In genomic region chr13:89548203-89548740, GRCm38 (mm10) we compare ENCODE assay signal across 10 mouse cellular contexts. TPM values are rescaled to one million over a fixed set of nuclear protein-coding genes. Genes with fewer than 3 reads are reported as not detected.
DNase-seq lines count a peak whose midpoint lies in the region; ATAC-seq and TF ChIP-seq lines count a peak whose summit lies in the region.
"Had no signal": no experiment of that assay in that cellular context is flagged by ENCODE, and none has a peak within 500 bp of the region (broad histone marks: within the 10 kb centered on the region; RNA-seq: fewer than 3 reads in every experiment).

No protein-coding gene starts in this region.

- DNase-seq in forebrain, embryonic 10.5 days (ENCODE audit: extremely low spot score, low spot score), result no peak
- DNase-seq in thymus, adult 2 months, result peak; percentile 9
- no peak for DNase-seq in thymus, adult 18-20 months
- peak; percentile 74 for DNase-seq in kidney, postnatal 0 days (ENCODE audit: low spot score)
- peak; percentile 62 for DNase-seq in lung, postnatal 14 days
- DNase-seq in thymus, postnatal 36 days, result peak; percentile 9 to 16

- peak; percentile 50; the same call in 1 of the 2 replicates for ATAC-seq in forebrain, embryonic 13.5 days
- ATAC-seq in forebrain, embryonic 15.5 days (replicated peaks), result peak; percentile 66; the same call in 1 of the 2 replicates
- ATAC-seq in kidney, postnatal 0 days (replicated peaks; ENCODE audit: low FRiP score, low read depth), result no peak

- WGBS in forebrain, embryonic 13.5 days, result 17% methylated on average over 2 of the region's 2 CpGs
- 48% methylated on average over 2 of the region's 2 CpGs for WGBS in forebrain, embryonic 10.5 days
- 9% methylated on average over 2 of the region's 2 CpGs for WGBS in thymus, adult 2 months
- WGBS in forebrain, embryonic 15.5 days, result 16% methylated on average over 2 of the region's 2 CpGs
- WGBS in kidney, postnatal 0 days, result 4% methylated on average over 2 of the region's 2 CpGs

- H3K27me3 ChIP-seq in forebrain, embryonic 13.5 days, result no peaks in the 10 kb centered on the region
- no peaks in the 10 kb centered on the region for H3K27me3 ChIP-seq in forebrain, embryonic 10.5 days (ENCODE audit: poor library complexity, severe bottlenecking)
- H3K27me3 ChIP-seq in thymus, adult 2 months (ENCODE audit: control insufficient read depth, insufficient read depth, low read length), result no peaks in the 10 kb centered on the region
- H3K27me3 ChIP-seq in forebrain, embryonic 15.5 days, result no peaks in the 10 kb centered on the region
- no peaks in the 10 kb centered on the region for H3K27me3 ChIP-seq in kidney, postnatal 0 days (ENCODE audit: insufficient read depth, low read length)
- H3K27me3 ChIP-seq: hindbrain, embryonic 15.5 days; neural tube, embryonic 13.5 days had no signal

- no peak for TF ChIP-seq POLR2A in thymus, adult 2 months (IDR thresholded peaks at IDR 0.05; ENCODE audit: control insufficient read depth, extremely low read depth, insufficient read depth, low read length, poor library complexity)

- H3K4me2 ChIP-seq in forebrain, embryonic 13.5 days, result no peak overlapping the region
- H3K4me2 ChIP-seq in forebrain, embryonic 15.5 days (replicated peaks), result no peak overlapping the region
- no peak overlapping the region for H3K4me2 ChIP-seq in kidney, postnatal 0 days (ENCODE audit: low read length)
- H3K4me2 ChIP-seq: hindbrain, embryonic 15.5 days; neural tube, embryonic 13.5 days had no signal

- TF ChIP-seq CTCF in thymus, adult 2 months (IDR thresholded peaks at IDR 0.05; ENCODE audit: borderline replicate concordance, control insufficient read depth, extremely low read depth, insufficient read depth, low read length, poor library complexity), result no peak
- peak; percentile 74 for TF ChIP-seq CTCF in kidney, postnatal 0 days (IDR thresholded peaks at IDR 0.05; ENCODE audit: low read depth)

- H3K36me3 ChIP-seq in forebrain, embryonic 13.5 days (ENCODE audit: poor library complexity, severe bottlenecking), result no peaks in the 10 kb centered on the region
- H3K36me3 ChIP-seq in forebrain, embryonic 10.5 days (replicated peaks), result no peaks in the 10 kb centered on the region
- H3K36me3 ChIP-seq in thymus, adult 2 months (ENCODE audit: control insufficient read depth, insufficient read depth, low read length), result no peaks in the 10 kb centered on the region
- no peaks in the 10 kb centered on the region for H3K36me3 ChIP-seq in forebrain, embryonic 15.5 days
- H3K36me3 ChIP-seq in kidney, postnatal 0 days (ENCODE audit: insufficient read depth, low read length), result no peaks in the 10 kb centered on the region
- H3K36me3 ChIP-seq: hindbrain, embryonic 15.5 days; neural tube, embryonic 13.5 days had no signal

- H3K27ac ChIP-seq in forebrain, embryonic 13.5 days, result no peak overlapping the region
- no peak overlapping the region for H3K27ac ChIP-seq in forebrain, embryonic 10.5 days
- no peak overlapping the region for H3K27ac ChIP-seq in thymus, adult 2 months (ENCODE audit: control insufficient read depth, insufficient read depth, low read length)
- no peak overlapping the region for H3K27ac ChIP-seq in forebrain, embryonic 15.5 days (replicated peaks)
- no peak overlapping the region for H3K27ac ChIP-seq in kidney, postnatal 0 days
- H3K27ac ChIP-seq: hindbrain, embryonic 15.5 days; neural tube, embryonic 13.5 days had no signal

- H3K9me3 ChIP-seq in forebrain, embryonic 13.5 days (replicated peaks), result no peaks in the 10 kb centered on the region
- H3K9me3 ChIP-seq in forebrain, embryonic 10.5 days, result no peaks in the 10 kb centered on the region
- H3K9me3 ChIP-seq in forebrain, embryonic 15.5 days, result no peaks in the 10 kb centered on the region
- no peaks in the 10 kb centered on the region for H3K9me3 ChIP-seq in kidney, postnatal 0 days (replicated peaks; ENCODE audit: low read length)
- H3K9me3 ChIP-seq: hindbrain, embryonic 15.5 days; neural tube, embryonic 13.5 days had no signal

- no peak overlapping the region for H3K9ac ChIP-seq in forebrain, embryonic 13.5 days
- no peak overlapping the region for H3K9ac ChIP-seq in forebrain, embryonic 15.5 days (replicated peaks)
- H3K9ac ChIP-seq in kidney, postnatal 0 days (ENCODE audit: low read depth, low read length), result no peak overlapping the region
- H3K9ac ChIP-seq: hindbrain, embryonic 15.5 days; neural tube, embryonic 13.5 days had no signal

- H3K4me3 ChIP-seq in forebrain, embryonic 13.5 days, result no peak overlapping the region
- no peak overlapping the region for H3K4me3 ChIP-seq in forebrain, embryonic 10.5 days
- H3K4me3 ChIP-seq in thymus, adult 2 months (ENCODE audit: control insufficient read depth, insufficient read depth, low read length), result no peak overlapping the region
- H3K4me3 ChIP-seq in forebrain, embryonic 15.5 days, result no peak overlapping the region
- H3K4me3 ChIP-seq in kidney, postnatal 0 days (replicated peaks; ENCODE audit: low read depth, low read length), result no peak overlapping the region
- H3K4me3 ChIP-seq: hindbrain, embryonic 15.5 days; neural tube, embryonic 13.5 days had no signal

- no peaks in the 10 kb centered on the region for H3K4me1 ChIP-seq in forebrain, embryonic 13.5 days
- no peaks in the 10 kb centered on the region; the same call in 1 of the 2 replicates for H3K4me1 ChIP-seq in forebrain, embryonic 10.5 days
- no peaks in the 10 kb centered on the region for H3K4me1 ChIP-seq in thymus, adult 2 months (replicated peaks; ENCODE audit: control insufficient read depth, insufficient read depth, low read length)
- H3K4me1 ChIP-seq in forebrain, embryonic 15.5 days, result no peaks in the 10 kb centered on the region; the same call in 1 of the 2 replicates
- H3K4me1 ChIP-seq in kidney, postnatal 0 days (replicated peaks; ENCODE audit: insufficient read depth, low read length), result no peaks in the 10 kb centered on the region
- H3K4me1 ChIP-seq: hindbrain, embryonic 15.5 days; neural tube, embryonic 13.5 days had no signal

RNA-seq across cellular contexts. Expression of gene Hapln1, which starts 8.7 kb away (rescaled TPM):
- 0.76 and 1.2 TPM in 2 replicates for polyA plus RNA-seq in forebrain, embryonic 13.5 days (2015; fragmentation: Nextera tagmentation; extraction: Ambion mirVana)
- 27.3 and 29.6 TPM in 2 replicates for polyA plus RNA-seq in forebrain, embryonic 10.5 days (2016; fragmentation: Nextera tagmentation; extraction: Ambion mirVana)
- polyA plus RNA-seq in thymus, adult 2 months (2012; rRNA removed), result 0.03 and 0.05 TPM in 2 replicates
- 0.15 and 0.19 TPM in 2 replicates for polyA plus RNA-seq in forebrain, embryonic 15.5 days (2015; fragmentation: Nextera tagmentation; extraction: Ambion mirVana)
- polyA plus RNA-seq in kidney, postnatal 0 days (2015; fragmentation: Nextera tagmentation; extraction: Ambion mirVana), result 2.8 and 3.7 TPM in 2 replicates

Comparison
In these comparisons a context has a peak if more than half of its experiments do, and no peak if none do; other contexts are left out.
1. DNase-seq: peak in thymus, adult 2 months (single experiment), kidney, postnatal 0 days (single experiment), lung, postnatal 14 days (single experiment) and thymus, postnatal 36 days (2 of 2); none in forebrain, embryonic 10.5 days (single experiment) and thymus, adult 18-20 months (0 of 2).